Mouse (Mus musculus) testis, adult 2 months (tissue): Measurements from ENCODE around the gene Meox1.

Source experiments
- CTCF ChIP-seq: fragments of 200-500 bp; IDR thresholded peaks from 2 replicates; pipeline ENCODE4 v1.5.1; 2012; ENCODE audit warnings: low read depth, mild to moderate bottlenecking, inconsistent platforms, low read length, moderate library complexity; ENCODE audit not compliant: control insufficient read depth, insufficient read depth, insufficient replicate concordance
- POLR2A ChIP-seq: fragments of 200-500 bp; IDR thresholded peaks from 2 replicates; pipeline ENCODE4 v1.6.1; 2012; ENCODE audit warnings: low read depth, mild to moderate bottlenecking, inconsistent platforms, low read length, moderate library complexity; ENCODE audit not compliant: control insufficient read depth

GRCm38 (mm10) chr11:101878696-101879095 is 15.5 kb downstream of the Meox1 start:
- TF ChIP-seq CTCF = no peak
- no peak for TF ChIP-seq POLR2A
